Mouse (Mus musculus) stomach, embryonic 15.5 days (tissue): ENCODE results near the gene Afdn. TPM values are rescaled to one million over a fixed set of nuclear protein-coding genes. Genes with fewer than 3 reads are reported as not detected.
"Not testable (repeated sequence)": the region's sequence is repeated elsewhere in the genome, so short reads cannot be mapped to it uniquely, and the experiment has no call there.

ENCODE experiments used
- ATAC-seq: fragments of 200-750 bp; cut with Nextera tagmentation; 2 replicates; pipeline ENCODE4 v1.8.0; 2017; ENCODE audit warnings: low read depth, moderate number of reproducible peaks, moderate TSS enrichment; ENCODE audit not compliant: insufficient read depth, low FRiP score
- H3K27ac ChIP-seq: fragments of 300-500 bp; sonication (generic); 2 replicates; pipeline ENCODE4 v1.5.1; 2015; ENCODE audit warnings: mild to moderate bottlenecking, inconsistent platforms
- H3K27me3 ChIP-seq: fragments of 300-500 bp; sonication (generic); replicated peaks from 2 replicates; pipeline ENCODE4 v1.6.1; 2015; ENCODE audit warnings: inconsistent platforms
- H3K36me3 ChIP-seq: fragments of 300-500 bp; sonication (generic); 2 replicates; pipeline ENCODE4 v1.6.1; 2015; ENCODE audit warnings: inconsistent platforms
- H3K4me1 ChIP-seq: fragments of 300-500 bp; sonication (generic); 2 replicates; pipeline ENCODE4 v1.6.1; 2015; ENCODE audit warnings: inconsistent platforms
- H3K4me2 ChIP-seq: fragments of 300-500 bp; sonication (generic); 2 replicates; pipeline ENCODE4 v1.6.1; 2015; ENCODE audit warnings: mild to moderate bottlenecking, inconsistent platforms
- H3K4me3 ChIP-seq: fragments of 300-500 bp; sonication (generic); replicated peaks from 2 replicates; pipeline ENCODE4 v1.5.1; 2015; ENCODE audit warnings: inconsistent platforms
- H3K9ac ChIP-seq: fragments of 300-500 bp; sonication (generic); 2 replicates; pipeline ENCODE4 v1.6.1; 2015; ENCODE audit warnings: inconsistent platforms
- H3K9me3 ChIP-seq: fragments of 300-500 bp; sonication (generic); 2 replicates; pipeline ENCODE4 v1.6.1; 2016; ENCODE audit warnings: inconsistent platforms
- WGBS: fragments of 180-500 bp; shearing (Covaris S2); methylation state at CpG from one replicate; pipeline ENCODE4 v1.1.7; 2015; 5-methylcytosine and 5-hydroxymethylcytosine counted together
- polyA plus RNA-seq: library from polyadenylated mRNA; unstranded; fragments of >200 nt; fragmentation: Nextera tagmentation; extraction: Ambion mirVana; gene quantifications from 2 replicates; pipeline ENCODE4 v1.2.1, GENCODE M21; 2015

Afdn gene
- polyA plus RNA-seq, 1 experiment from 2014 or later = 107 TPM

DNA sequence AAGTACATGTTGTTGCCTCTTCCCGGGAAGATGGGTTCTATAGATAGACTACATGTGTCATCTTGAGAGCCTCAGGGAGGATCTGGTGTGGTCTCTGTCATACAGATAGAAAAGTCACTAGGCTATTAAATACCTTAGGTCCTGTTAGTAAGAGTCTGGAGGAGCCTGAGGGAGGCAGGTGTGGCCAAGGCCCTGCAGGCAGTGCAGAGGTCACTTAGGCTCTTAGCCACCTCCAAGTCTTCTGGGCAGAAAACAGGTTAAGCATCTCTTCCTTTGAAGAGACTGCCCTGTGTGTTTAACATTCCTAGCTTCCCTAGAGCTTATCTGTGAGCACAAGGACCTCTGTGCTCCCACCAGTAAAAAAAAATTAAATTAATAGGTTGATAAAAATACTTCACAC, 23.1 kb downstream of the Afdn start:
- Histone ChIP-seq H3K36me3 (no peaks in the 10 kb centered on the region), H3K27ac (no peak overlapping the region), H3K4me3 (no peak overlapping the region), H3K27me3 (no peaks in the 10 kb centered on the region), H3K4me2 (no peak overlapping the region), H3K9me3 (no peaks in the 10 kb centered on the region), H3K9ac (no peak overlapping the region), H3K4me1 (0 out of 2 replicates have a peak, but pooled peaks cover 2% of the 10 kb centered on the region)
- WGBS = 78% methylated on average over 1 of the region's 1 CpGs
- no peak for ATAC-seq

GRCm38 (mm10) chr17:13790033-13790432, 29.7 kb downstream of the Afdn start:
- H3K9me3 ChIP-seq, H3K4me2 ChIP-seq, H3K36me3 ChIP-seq, H3K4me1 ChIP-seq, H3K9ac ChIP-seq, H3K27me3 ChIP-seq, H3K4me3 ChIP-seq, ATAC-seq, H3K27ac ChIP-seq: not testable (repeated sequence)
- WGBS = 67% methylated on average over 2 of the region's 2 CpGs

DNA sequence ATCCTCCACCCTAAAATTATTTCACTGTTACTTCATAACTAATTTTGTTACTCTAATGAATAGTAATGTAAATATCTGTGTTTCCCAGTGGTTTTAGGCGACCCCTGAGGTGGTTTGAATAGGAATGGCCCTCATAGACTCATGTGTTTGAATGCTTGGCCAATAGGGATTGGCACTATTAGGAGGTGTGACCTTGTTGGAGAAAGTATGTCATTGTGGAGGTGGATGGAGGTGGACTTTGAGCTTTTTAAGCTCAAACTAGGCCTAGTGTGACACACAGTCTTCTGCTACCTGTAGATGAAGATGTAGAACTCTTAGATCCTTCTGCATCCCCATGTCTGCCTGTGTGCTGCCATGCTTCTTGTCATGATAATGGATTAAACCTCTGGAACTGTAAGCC, 37.4 kb downstream of the Afdn start:
- Histone ChIP-seq H3K4me3 (no peak overlapping the region), H3K4me2 (no peak overlapping the region), H3K27me3 (no peaks in the 10 kb centered on the region), H3K27ac (no peak overlapping the region), H3K36me3 (no peaks in the 10 kb centered on the region), H3K4me1 (no peaks in the 10 kb centered on the region), H3K9me3 (no peaks in the 10 kb centered on the region), H3K9ac (no peak overlapping the region)
- ATAC-seq = no peak
- WGBS = 77% methylated on average over 1 of the region's 1 CpGs

DNA sequence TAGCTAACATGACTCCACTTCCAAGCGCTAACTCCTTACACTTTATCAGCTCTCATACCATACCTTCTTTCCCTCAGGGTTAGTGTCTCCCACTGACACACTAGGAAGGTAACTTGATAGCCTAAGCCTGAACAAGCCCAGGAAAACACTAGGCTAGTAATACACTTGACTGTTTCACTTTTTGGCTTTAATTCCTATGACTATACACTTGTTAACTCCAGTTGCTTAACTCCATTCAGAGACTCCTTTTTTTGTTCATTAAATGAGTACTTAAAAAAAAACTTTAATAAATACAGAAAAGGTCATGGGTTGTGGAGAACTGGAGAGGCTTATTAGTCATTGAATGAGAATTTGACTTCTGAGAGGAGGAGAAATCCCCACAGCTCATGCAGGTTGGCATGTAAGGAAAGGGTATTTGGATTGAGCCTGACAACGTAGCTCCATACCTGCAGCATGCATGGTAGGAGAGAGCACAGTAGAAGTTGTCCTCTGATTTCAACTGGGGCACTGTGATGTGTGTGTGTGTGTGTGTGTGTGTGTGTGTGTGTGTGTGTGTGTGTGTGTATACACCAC, 42.6 kb downstream of the Afdn start:
- WGBS = 83% methylated on average over 2 of the region's 2 CpGs

DNA sequence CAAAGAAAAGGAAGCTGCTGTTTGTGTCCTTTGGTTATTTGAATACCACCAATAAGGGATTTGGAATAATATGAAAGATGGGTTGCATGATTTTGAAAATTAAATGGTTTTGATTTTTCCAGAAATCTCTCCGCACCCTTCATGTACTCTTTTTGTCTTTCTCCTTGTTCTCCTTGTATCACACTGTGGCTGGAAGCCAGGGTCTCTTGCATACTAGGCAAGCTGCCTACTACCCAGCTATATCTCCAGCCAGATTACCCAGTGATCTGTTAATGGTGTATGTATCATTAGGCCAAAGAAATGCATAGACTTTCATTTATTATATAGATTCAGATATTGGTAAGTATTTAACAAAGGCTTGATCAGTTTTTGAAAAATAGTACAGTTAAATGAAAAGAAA, 45.7 kb downstream of the Afdn start:
- no peaks in the 10 kb centered on the region for H3K27me3 ChIP-seq
- WGBS = 100% methylated on average over 1 of the region's 1 CpGs
- H3K4me2 ChIP-seq = no peak overlapping the region
- no peaks in the 10 kb centered on the region for H3K9me3 ChIP-seq
- H3K27ac ChIP-seq = no peak overlapping the region
- no peak overlapping the region for H3K4me3 ChIP-seq
- H3K9ac ChIP-seq = no peak overlapping the region
- no peaks in the 10 kb centered on the region for H3K4me1 ChIP-seq
- no peak for ATAC-seq
- peaks cover 4% of the 10 kb centered on the region; the same call in 1 of the 2 replicates for H3K36me3 ChIP-seq

More for the DNA sequence above, 42.6 kb downstream of the Afdn start:
- H3K27me3 ChIP-seq = no peaks in the 10 kb centered on the region
- ATAC-seq = no peak
- H3K9ac ChIP-seq = no peak overlapping the region
- no peaks in the 10 kb centered on the region for H3K9me3 ChIP-seq
- H3K36me3 ChIP-seq = peaks cover 4% of the 10 kb centered on the region; the same call in 1 of the 2 replicates
- no peak overlapping the region for H3K4me3 ChIP-seq
- H3K4me1 ChIP-seq = no peaks in the 10 kb centered on the region
- H3K4me2 ChIP-seq = no peak overlapping the region
- no peak overlapping the region for H3K27ac ChIP-seq

DNA sequence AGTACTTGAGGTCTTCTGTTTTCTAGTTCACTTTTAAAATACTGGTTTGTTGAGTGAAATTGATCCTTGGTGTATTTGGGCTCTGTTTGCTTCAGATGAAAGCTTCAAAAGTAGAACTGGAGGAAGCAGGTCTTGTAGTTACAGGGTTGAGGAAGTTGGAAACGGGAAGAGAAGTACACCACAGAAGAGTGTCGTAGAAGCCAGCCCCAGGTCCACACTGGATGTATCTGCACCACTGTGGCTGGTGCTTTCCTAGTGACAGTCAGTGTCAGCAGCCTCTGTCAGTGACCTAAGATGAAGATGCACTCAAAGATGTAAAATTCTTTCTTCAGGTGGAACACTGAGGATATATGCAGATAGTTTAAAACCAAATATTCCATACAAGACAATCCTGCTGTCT, 57.5 kb downstream of the Afdn start:
- Histone ChIP-seq H3K4me3 (no peak overlapping the region), H3K4me2 (no peak overlapping the region), H3K36me3 (no peaks in the 10 kb centered on the region), H3K9me3 (no peaks in the 10 kb centered on the region), H3K27me3 (no peaks in the 10 kb centered on the region), H3K4me1 (no peaks in the 10 kb centered on the region), H3K27ac (no peak overlapping the region), H3K9ac (no peak overlapping the region)
- no peak for ATAC-seq
- 86% methylated on average over 2 of the region's 2 CpGs for WGBS

- Histone ChIP-seq H3K4me2 (no peak overlapping the region), H3K27me3 (no peaks in the 10 kb centered on the region), H3K27ac (no peak overlapping the region), H3K4me3 (no peak overlapping the region), H3K36me3 (no peaks in the 10 kb centered on the region), H3K4me1 (no peaks in the 10 kb centered on the region), H3K9me3 (no peaks in the 10 kb centered on the region), H3K9ac (no peak overlapping the region)
- ATAC-seq = no peak
- 86% methylated on average over 4 of the region's 4 CpGs for WGBS
These were observed 59.0 kb downstream of the Afdn start for GRCm38 (mm10) chr17:13819342-13819741.

GRCm38 (mm10) chr17:13820676-13821075, 60.3 kb downstream of the Afdn start:
- H3K4me1 ChIP-seq = no peaks in the 10 kb centered on the region
- H3K27ac ChIP-seq = no peak overlapping the region
- no peak overlapping the region for H3K4me3 ChIP-seq
- ATAC-seq = no peak
- H3K9me3 ChIP-seq = no peaks in the 10 kb centered on the region
- WGBS = 90% methylated on average over 2 of the region's 2 CpGs
- H3K36me3 ChIP-seq = no peaks in the 10 kb centered on the region
- H3K9ac ChIP-seq = no peak overlapping the region
- H3K4me2 ChIP-seq = no peak overlapping the region
- no peaks in the 10 kb centered on the region for H3K27me3 ChIP-seq

GRCm38 (mm10) chr17:13825421-13825820, 65.1 kb downstream of the Afdn start:
- H3K9me3 ChIP-seq = no peaks in the 10 kb centered on the region
- 0 out of 2 replicates have a peak, but pooled peaks cover 2% of the 10 kb centered on the region for H3K36me3 ChIP-seq
- no peak for ATAC-seq
- H3K9ac ChIP-seq = no peak overlapping the region
- no peaks in the 10 kb centered on the region for H3K27me3 ChIP-seq
- no peak overlapping the region for H3K27ac ChIP-seq
- H3K4me3 ChIP-seq = no peak overlapping the region
- H3K4me2 ChIP-seq = no peak overlapping the region
- 71% methylated on average over 2 of the region's 2 CpGs for WGBS
- H3K4me1 ChIP-seq = no peaks in the 10 kb centered on the region

DNA sequence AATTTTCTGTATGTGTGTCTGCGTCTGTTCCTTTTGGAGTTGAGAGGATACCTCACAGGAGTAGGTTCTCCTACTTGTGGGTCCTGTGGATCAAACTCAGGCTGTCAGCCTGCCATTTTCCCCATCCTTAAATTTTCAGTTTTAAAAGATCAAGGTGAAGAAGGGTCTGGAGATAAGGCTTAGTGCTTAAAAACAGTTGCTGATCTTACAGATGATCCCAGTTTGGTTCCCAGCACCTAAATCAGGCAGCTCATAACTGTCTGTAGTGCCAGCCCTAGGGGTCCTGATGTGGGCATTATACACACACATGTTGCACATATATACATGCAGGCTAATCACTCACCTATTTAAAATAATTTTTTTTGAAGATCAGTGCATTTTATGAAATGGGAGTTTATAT, 69.9 kb downstream of the Afdn start:
- 93% methylated on average over 1 of the region's 1 CpGs for WGBS
- no peaks in the 10 kb centered on the region for H3K9me3 ChIP-seq
- no peak overlapping the region for H3K27ac ChIP-seq
- no peaks in the 10 kb centered on the region for H3K4me1 ChIP-seq
- H3K27me3 ChIP-seq = no peaks in the 10 kb centered on the region
- no peak overlapping the region for H3K9ac ChIP-seq
- H3K4me3 ChIP-seq = no peak overlapping the region
- H3K4me2 ChIP-seq = no peak overlapping the region
- H3K36me3 ChIP-seq = peaks cover 11% of the 10 kb centered on the region; the same call in 1 of the 2 replicates
- ATAC-seq = no peak

GRCm38 (mm10) chr17:13830636-13831341, 70.5 kb downstream of the Afdn start:
- Histone ChIP-seq H3K9ac (no peak overlapping the region), H3K4me2 (no peak overlapping the region), H3K4me3 (no peak overlapping the region), H3K36me3 (peaks cover 12% of the 10 kb centered on the region; the same call in 1 of the 2 replicates), H3K4me1 (no peaks in the 10 kb centered on the region), H3K27me3 (no peaks in the 10 kb centered on the region), H3K27ac (no peak overlapping the region), H3K9me3 (no peaks in the 10 kb centered on the region)
- ATAC-seq = no peak
- WGBS = 79% methylated on average over 1 of the region's 1 CpGs

DNA sequence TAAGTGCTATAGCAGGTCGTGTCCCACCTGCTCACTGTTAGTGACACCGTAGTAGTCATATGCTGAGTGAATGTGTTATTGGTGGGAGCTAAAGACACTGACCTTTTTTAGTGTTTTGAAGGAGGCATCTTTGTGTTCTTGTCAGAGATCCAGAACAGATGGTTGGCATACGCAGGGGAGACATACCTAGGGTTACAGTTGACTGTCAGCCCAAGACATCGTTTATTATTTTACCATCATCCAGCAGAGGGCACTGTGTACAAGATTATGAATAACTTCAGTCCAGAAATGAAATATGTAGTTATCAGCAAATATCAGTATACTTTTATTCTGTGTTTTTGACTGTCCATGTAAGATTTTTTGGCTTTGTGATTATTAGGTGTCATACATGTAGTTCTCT, 75.5 kb downstream of the Afdn start:
- peaks cover 12% of the 10 kb centered on the region; the same call in 1 of the 2 replicates for H3K36me3 ChIP-seq
- H3K9me3 ChIP-seq = no peaks in the 10 kb centered on the region
- ATAC-seq = no peak
- 73% methylated on average over 4 of the region's 4 CpGs for WGBS
- no peak overlapping the region for H3K27ac ChIP-seq
- H3K4me1 ChIP-seq = no peaks in the 10 kb centered on the region
- H3K27me3 ChIP-seq = no peaks in the 10 kb centered on the region
- H3K4me3 ChIP-seq = no peak overlapping the region
- no peak overlapping the region for H3K4me2 ChIP-seq
- H3K9ac ChIP-seq = no peak overlapping the region
